Mouse (Mus musculus): ENCODE measurements around the gene Ubxn6.

GRCm38 (mm10) chr17:56051369-56051768, 23.5 kb downstream of the Ubxn6 start:
- TF ChIP-seq CTCF (IDR thresholded peaks at IDR 0.05; ENCODE audit: extremely low read depth, insufficient read length, insufficient replicate concordance, low read depth, low read length) (no peak), POLR2A (IDR thresholded peaks at IDR 0.05; ENCODE audit: low read depth, low read length) (no peak)

All from small intestine, adult 2 months (tissue).